ENCODE assay signal across 13 mouse cellular contexts in genomic region chr2:91008536-91008935, GRCm38 (mm10). TPM values are rescaled to one million over a fixed set of nuclear protein-coding genes. Genes with fewer than 3 reads are reported as not detected.
"Had no signal": no experiment of that assay in that cellular context is flagged by ENCODE, and none has a peak within 500 bp of the region (broad histone marks: within the 10 kb centered on the region; RNA-seq: fewer than 3 reads in every experiment).

No protein-coding gene starts in this region.

- ATAC-seq: lung, postnatal 0 days; midbrain, embryonic 15.5 days had no signal

- H3K4me3 ChIP-seq: liver, embryonic 15.5 days; midbrain, embryonic 15.5 days; neural tube, embryonic 13.5 days had no signal

- H3K27me3 ChIP-seq: liver, embryonic 15.5 days; midbrain, embryonic 15.5 days; neural tube, embryonic 13.5 days had no signal

- H3K4me1 ChIP-seq: liver, embryonic 15.5 days; midbrain, embryonic 15.5 days; neural tube, embryonic 13.5 days had no signal

- H3K9ac ChIP-seq: liver, embryonic 15.5 days; midbrain, embryonic 15.5 days; neural tube, embryonic 13.5 days had no signal

- H3K9me3 ChIP-seq: liver, embryonic 15.5 days; midbrain, embryonic 15.5 days; neural tube, embryonic 13.5 days had no signal

- DNase-seq: kidney, adult 9 months; kidney, postnatal 36 days; left cerebral cortex, postnatal 4 days; lung, adult 2 months; lung, postnatal 36 days; retina, postnatal 1 day; right cerebral cortex, postnatal 25 days had no signal

- H3K27ac ChIP-seq: kidney, postnatal 0 days; liver, embryonic 15.5 days; midbrain, embryonic 15.5 days; neural tube, embryonic 13.5 days had no signal

- H3K4me2 ChIP-seq: liver, embryonic 11.5 days; liver, embryonic 15.5 days; midbrain, embryonic 15.5 days; neural tube, embryonic 13.5 days had no signal

RNA-seq across cellular contexts. Expression of gene Rapsn, which starts 26.9 kb away (rescaled TPM):
- total RNA-seq: left cerebral cortex, postnatal 4 days had no signal
